Mouse (Mus musculus): ENCODE measurements around the gene Ulk2. TPM values are rescaled to one million over a fixed set of nuclear protein-coding genes. Genes with fewer than 3 reads are reported as not detected.
A peak's percentile ranks its signal among the peaks of the same experiment; 100 is the strongest.
"Not testable (repeated sequence)": the region's sequence is repeated elsewhere in the genome, so short reads cannot be mapped to it uniquely, and the experiment has no call there.

Ulk2 gene
- total and polyA plus RNA-seq, 3 experiments: 7.9 to 10.5 (median 9.3) TPM

DNA sequence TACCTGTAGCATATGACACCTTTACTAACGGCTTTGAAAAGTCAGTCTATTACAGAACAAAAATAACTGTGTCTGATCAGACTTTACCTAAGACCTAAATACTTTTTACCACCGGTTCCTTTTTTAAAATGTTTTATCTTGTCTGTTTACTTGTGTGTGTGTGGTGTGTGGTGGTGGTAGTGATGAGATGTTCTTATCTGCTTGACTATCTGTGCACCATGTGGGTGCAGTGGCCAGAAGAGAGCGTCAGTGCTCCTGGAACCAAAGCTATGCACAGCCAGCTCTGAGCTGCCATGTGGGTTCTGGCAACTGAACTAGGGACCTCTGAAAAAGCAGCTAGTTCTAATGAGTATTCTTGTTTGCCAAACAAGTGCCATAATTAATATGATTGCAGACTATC is 3.7 kb downstream of the Ulk2 start:
- Histone ChIP-seq H3K4me2 (ENCODE audit: insufficient read depth, low read depth, poor library complexity, severe bottlenecking) (no peak overlapping the region), H3K4me3 (replicated peaks in 1 of 3; ENCODE audit: low read depth in 2 of 3, low read length in 2 of 3, poor library complexity in 1 of 3) (no peak overlapping the region), H3K4me1 (ENCODE audit: control insufficient read depth in 1 of 2, insufficient read depth in 2 of 2) (peaks cover 0 to 6% of the 10 kb centered on the region in 2 experiments; a peak in 2 of 4 replicates), H3K79me2 (replicated peaks; ENCODE audit: control insufficient read depth, extremely low read depth, insufficient read depth, poor library complexity, severe bottlenecking) (no peaks in the 10 kb centered on the region), H3K27me3 (replicated peaks) (no peaks in the 10 kb centered on the region), H3K27ac (ENCODE audit: insufficient read depth, low read depth) (no peak overlapping the region), H3K9me3 (replicated peaks; ENCODE audit: low read length) (no peaks in the 10 kb centered on the region), H3K9ac (ENCODE audit: insufficient read depth, low read depth) (no peak overlapping the region), H3K36me3 (replicated peaks in 1 of 2; ENCODE audit: control insufficient read depth in 1 of 2, insufficient read depth in 1 of 2, low read length in 1 of 2) (no peaks in the 10 kb centered on the region)
- DNase-seq (ENCODE audit: extremely low read depth): no peak
- dilution Hi-C loops (cut with MboI; ENCODE audit: extremely low pct_ligation_motif_present, extremely low pct_unique_long_range_greater_than_20kb, low sequenced_read_pairs) (no loop called here), in situ Hi-C loops (cut with MboI; ENCODE audit: low pct_ligation_motif_present, low pct_unique_long_range_greater_than_20kb, low sequenced_read_pairs) (no loop called here)
- no peak for TF ChIP-seq MXI1 (IDR thresholded peaks at IDR 0.05; ENCODE audit: low read depth, low read length)
- TF ChIP-seq MEF2A (IDR thresholded peaks at IDR 0.05; ENCODE audit: borderline replicate concordance, low read depth, low read length): no peak
- no peak for TF ChIP-seq RCOR1 (conservative IDR thresholded peaks at IDR 0.05; ENCODE audit: low read depth, low read length)
- no peak for TF ChIP-seq ZC3H11A (IDR thresholded peaks at IDR 0.05; ENCODE audit: low read depth, low read length)

DNA sequence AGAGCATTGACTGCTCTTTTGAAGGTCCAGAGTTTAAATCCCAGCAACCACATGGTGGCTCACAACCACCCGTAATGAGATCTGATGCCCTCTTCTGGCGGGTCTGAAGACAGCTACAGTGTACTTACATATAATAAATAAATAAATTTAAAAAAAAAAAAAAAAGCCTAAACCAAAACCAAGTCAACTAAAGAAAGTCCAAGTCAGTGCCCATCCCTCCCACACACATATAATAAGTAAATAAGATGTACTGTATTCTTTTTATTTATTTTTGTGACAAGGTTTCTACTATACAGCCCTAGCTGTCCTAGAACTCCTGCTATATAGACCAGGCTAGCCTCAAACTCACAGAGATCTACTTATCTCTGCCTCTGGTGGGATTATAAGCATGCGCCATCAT is 14.2 kb downstream of the Ulk2 start:
- H3K27ac ChIP-seq (ENCODE audit: insufficient read depth, low read depth); H3K36me3 ChIP-seq (replicated peaks in 1 of 2; ENCODE audit: control insufficient read depth in 1 of 2, insufficient read depth in 1 of 2, low read length in 1 of 2); H3K4me2 ChIP-seq (ENCODE audit: insufficient read depth, low read depth, poor library complexity, severe bottlenecking); in situ Hi-C loops (cut with MboI; ENCODE audit: low pct_ligation_motif_present, low pct_unique_long_range_greater_than_20kb, low sequenced_read_pairs); H3K27me3 ChIP-seq (replicated peaks); dilution Hi-C loops (cut with MboI; ENCODE audit: extremely low pct_ligation_motif_present, extremely low pct_unique_long_range_greater_than_20kb, low sequenced_read_pairs); H3K9ac ChIP-seq (ENCODE audit: insufficient read depth, low read depth); H3K4me3 ChIP-seq (replicated peaks in 1 of 3; ENCODE audit: low read depth in 2 of 3, low read length in 2 of 3, poor library complexity in 1 of 3); H3K79me2 ChIP-seq (replicated peaks; ENCODE audit: control insufficient read depth, extremely low read depth, insufficient read depth, poor library complexity, severe bottlenecking); H3K9me3 ChIP-seq (replicated peaks; ENCODE audit: low read length); DNase-seq (ENCODE audit: extremely low read depth): not testable (repeated sequence)
- H3K4me1 ChIP-seq (ENCODE audit: control insufficient read depth in 1 of 2, insufficient read depth in 2 of 2): peaks cover 0 to 12% of the 10 kb centered on the region in 2 experiments; a peak in 1 of 4 replicates
- TF ChIP-seq CTCF (conservative IDR thresholded peaks at IDR 0.05 in 1 of 2, IDR thresholded peaks at IDR 0.05 in 1 of 2; ENCODE audit: low read depth in 2 of 2, low read length in 2 of 2) (peak in 1 of 2 experiments; percentile 40; a peak in 1 of 4 replicates), ZNF384 (IDR thresholded peaks at IDR 0.05; ENCODE audit: low read depth, low read length) (peak; percentile 47; the same call in 1 of the 2 replicates)

DNA sequence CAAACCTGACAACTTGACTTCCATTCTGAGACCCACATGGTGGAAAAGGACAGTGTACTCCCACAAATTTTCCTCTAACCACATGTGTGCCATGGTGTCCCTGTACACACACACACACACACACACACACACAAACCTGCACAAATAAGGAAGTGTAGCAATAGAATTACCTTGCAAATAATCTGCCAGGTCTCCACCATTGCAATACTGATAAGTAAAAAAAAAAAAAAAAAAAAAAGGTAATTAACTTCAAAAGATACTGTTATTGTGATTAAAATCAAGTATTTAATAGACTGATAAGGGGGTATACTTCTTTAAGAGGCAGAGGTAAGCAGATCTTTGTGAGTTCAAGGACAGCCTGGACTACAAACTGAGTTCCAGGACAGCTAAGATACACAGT is 14.9 kb downstream of the Ulk2 start:
- no peak for TF ChIP-seq PAX5 (IDR thresholded peaks at IDR 0.05; ENCODE audit: low read length)
- TF ChIP-seq UBTF (IDR thresholded peaks at IDR 0.05; ENCODE audit: low read depth, low read length): no peak
- no peak for TF ChIP-seq GABPA (IDR thresholded peaks at IDR 0.05; ENCODE audit: insufficient replicate concordance, low read depth, low read length)
- no peak for TF ChIP-seq USF1 (IDR thresholded peaks at IDR 0.05; ENCODE audit: low read depth, low read length)
- TF ChIP-seq ETS1 (conservative IDR thresholded peaks at IDR 0.05; ENCODE audit: low read depth, low read length): no peak
- TF ChIP-seq EP300 (IDR thresholded peaks at IDR 0.05; ENCODE audit: low read length): no peak
- no peak for TF ChIP-seq TCF12 (IDR thresholded peaks at IDR 0.05; ENCODE audit: low read depth, low read length)
- TF ChIP-seq ZMIZ1 (IDR thresholded peaks at IDR 0.05; ENCODE audit: low read depth, low read length): no peak
- no peak for TF ChIP-seq NELFE (IDR thresholded peaks at IDR 0.05; ENCODE audit: low read depth, low read length)
- TF ChIP-seq HCFC1 (IDR thresholded peaks at IDR 0.05; ENCODE audit: low read depth, low read length): no peak
- TF ChIP-seq MXI1 (IDR thresholded peaks at IDR 0.05; ENCODE audit: low read depth, low read length): no peak
- TF ChIP-seq CHD1 (IDR thresholded peaks at IDR 0.05; ENCODE audit: low read depth, low read length): no peak
- Histone ChIP-seq H3K4me3 (replicated peaks in 1 of 3; ENCODE audit: low read depth in 2 of 3, low read length in 2 of 3, poor library complexity in 1 of 3) (no peak overlapping the region), H3K27ac (ENCODE audit: insufficient read depth, low read depth) (no peak overlapping the region), H3K36me3 (replicated peaks in 1 of 2; ENCODE audit: control insufficient read depth in 1 of 2, insufficient read depth in 1 of 2, low read length in 1 of 2) (peaks cover 0 to 5% of the 10 kb centered on the region in 2 experiments), H3K9me3 (replicated peaks; ENCODE audit: low read length) (no peaks in the 10 kb centered on the region), H3K27me3 (replicated peaks) (no peaks in the 10 kb centered on the region), H3K4me2 (ENCODE audit: insufficient read depth, low read depth, poor library complexity, severe bottlenecking) (no peak overlapping the region), H3K4me1 (ENCODE audit: control insufficient read depth in 1 of 2, insufficient read depth in 2 of 2) (peaks cover 0 to 12% of the 10 kb centered on the region in 2 experiments; a peak in 1 of 4 replicates), H3K9ac (ENCODE audit: insufficient read depth, low read depth) (no peak overlapping the region), H3K79me2 (replicated peaks; ENCODE audit: control insufficient read depth, extremely low read depth, insufficient read depth, poor library complexity, severe bottlenecking) (no peaks in the 10 kb centered on the region; the same call in 1 of the 2 replicates)
- no peak for DNase-seq (ENCODE audit: extremely low read depth)
- in situ Hi-C loops (cut with MboI; ENCODE audit: low pct_ligation_motif_present, low pct_unique_long_range_greater_than_20kb, low sequenced_read_pairs): no loop called here
- dilution Hi-C loops (cut with MboI; ENCODE audit: extremely low pct_ligation_motif_present, extremely low pct_unique_long_range_greater_than_20kb, low sequenced_read_pairs): no loop called here
